Mouse (Mus musculus): ENCODE results near the gene Egr2.

GRCm38 (mm10) chr10:67524694-67525093 lies 10.6 kb upstream of the Egr2 start:
- TF ChIP-seq CTCF (IDR thresholded peaks at IDR 0.05; ENCODE audit: extremely low read depth, insufficient read depth, insufficient read length, insufficient replicate concordance) (no peak), POLR2A (IDR thresholded peaks at IDR 0.05; ENCODE audit: low read depth, low read length) (no peak)
